In genomic region chr1:126568520-126569197, GRCm38 (mm10) we compare ENCODE assay signal across 10 mouse cellular contexts.
DNase-seq lines count a peak whose midpoint lies in the region; ATAC-seq and TF ChIP-seq lines count a peak whose summit lies in the region.
"Had no signal": no experiment of that assay in that cellular context is flagged by ENCODE, and none has a peak within 500 bp of the region (broad histone marks: within the 10 kb centered on the region; RNA-seq: fewer than 3 reads in every experiment).

No protein-coding gene starts in this region.

- no peaks in the 10 kb centered on the region for H3K9me3 ChIP-seq in midbrain, embryonic 10.5 days (replicated peaks)
- H3K9me3 ChIP-seq in midbrain, embryonic 15.5 days, result no peaks in the 10 kb centered on the region
- H3K9me3 ChIP-seq in midbrain, postnatal 0 days (ENCODE audit: low read length), result no peaks in the 10 kb centered on the region
- H3K9me3 ChIP-seq: heart, embryonic 15.5 days; midbrain, embryonic 12.5 days had no signal

- H3K27ac ChIP-seq in midbrain, embryonic 10.5 days (replicated peaks), result 0 out of 2 replicates have a peak overlapping the region, but pooled peaks have one; percentile 3
- H3K27ac ChIP-seq in midbrain, embryonic 15.5 days, result no peak overlapping the region
- H3K27ac ChIP-seq in bone marrow, adult 2 months (ENCODE audit: control insufficient read depth, insufficient read depth, low read depth, low read length, poor library complexity), result no peak overlapping the region
- no peak overlapping the region for H3K27ac ChIP-seq in midbrain, postnatal 0 days (ENCODE audit: low read depth, low read length)
- H3K27ac ChIP-seq: heart, embryonic 15.5 days; midbrain, embryonic 12.5 days had no signal

- no peak overlapping the region for H3K9ac ChIP-seq in midbrain, embryonic 15.5 days
- H3K9ac ChIP-seq in midbrain, postnatal 0 days (replicated peaks; ENCODE audit: low read length, poor library complexity, severe bottlenecking), result no peak overlapping the region
- H3K9ac ChIP-seq: heart, embryonic 15.5 days; midbrain, embryonic 12.5 days had no signal

- no peak for TF ChIP-seq POLR2A in bone marrow, adult 2 months (IDR thresholded peaks at IDR 0.05; ENCODE audit: borderline replicate concordance, control insufficient read depth, low read depth, low read length)

- no peak for ATAC-seq in midbrain, embryonic 15.5 days (replicated peaks)
- no peak for ATAC-seq in midbrain, postnatal 0 days (ENCODE audit: low FRiP score)
- ATAC-seq in activated CD4-positive, CD25-positive, alpha-beta regulatory T cell, adult 4 months, result no peak

- H3K36me3 ChIP-seq in midbrain, embryonic 10.5 days, result 0 out of 2 replicates have a peak, but pooled peaks cover 3% of the 10 kb centered on the region
- H3K36me3 ChIP-seq in midbrain, embryonic 15.5 days (replicated peaks), result no peaks in the 10 kb centered on the region
- no peaks in the 10 kb centered on the region for H3K36me3 ChIP-seq in midbrain, postnatal 0 days (ENCODE audit: insufficient read depth, low read length)
- H3K36me3 ChIP-seq: heart, embryonic 15.5 days; midbrain, embryonic 12.5 days had no signal

- H3K4me3 ChIP-seq in midbrain, embryonic 10.5 days, result no peak overlapping the region
- no peak overlapping the region for H3K4me3 ChIP-seq in midbrain, embryonic 15.5 days
- H3K4me3 ChIP-seq in bone marrow, adult 2 months (replicated peaks; ENCODE audit: control insufficient read depth, low read depth, low read length), result no peak overlapping the region
- H3K4me3 ChIP-seq in midbrain, postnatal 0 days (ENCODE audit: low read depth, low read length), result no peak overlapping the region
- H3K4me3 ChIP-seq: heart, embryonic 15.5 days; midbrain, embryonic 12.5 days had no signal

- DNase-seq in cerebellum, adult 9-10 months, result peak; percentile 3
- no peak for DNase-seq in cerebellum, adult 8-10 months
- peak; percentile 47 for DNase-seq in midbrain, embryonic 10.5 days (ENCODE audit: low spot score)
- DNase-seq in kidney, postnatal 10 days, result peak; percentile 54
- DNase-seq in midbrain, postnatal 0 days (ENCODE audit: low spot score), result peak; percentile 46

- peaks cover 36% of the 10 kb centered on the region for H3K4me1 ChIP-seq in midbrain, embryonic 10.5 days
- peaks cover 16% of the 10 kb centered on the region for H3K4me1 ChIP-seq in midbrain, embryonic 15.5 days
- H3K4me1 ChIP-seq in bone marrow, adult 2 months (ENCODE audit: control insufficient read depth, insufficient read depth, low read length), result no peaks in the 10 kb centered on the region; the same call in 1 of the 2 replicates
- H3K4me1 ChIP-seq in midbrain, postnatal 0 days (ENCODE audit: insufficient read depth, low read length), result no peaks in the 10 kb centered on the region
- H3K4me1 ChIP-seq: heart, embryonic 15.5 days had no signal

- H3K27me3 ChIP-seq in midbrain, embryonic 10.5 days (ENCODE audit: low read depth, poor library complexity, severe bottlenecking), result no peaks in the 10 kb centered on the region
- no peaks in the 10 kb centered on the region for H3K27me3 ChIP-seq in midbrain, embryonic 15.5 days (replicated peaks)
- H3K27me3 ChIP-seq in midbrain, postnatal 0 days (ENCODE audit: insufficient read depth, low read length), result no peaks in the 10 kb centered on the region
- H3K27me3 ChIP-seq: heart, embryonic 15.5 days; midbrain, embryonic 12.5 days had no signal

- 92% methylated on average over 8 of the region's 8 CpGs for WGBS in midbrain, embryonic 10.5 days
- 87% methylated on average over 8 of the region's 8 CpGs for WGBS in midbrain, embryonic 15.5 days
- 84% methylated on average over 8 of the region's 8 CpGs for WGBS in bone marrow, adult 2 months
- 95% methylated on average over 8 of the region's 8 CpGs for WGBS in midbrain, postnatal 0 days

- TF ChIP-seq CTCF in bone marrow, adult 2 months (IDR thresholded peaks at IDR 0.05; ENCODE audit: control insufficient read depth, insufficient read depth, low read length), result peak; percentile 27; the same call in 1 of the 2 replicates
- peak; percentile 69 for TF ChIP-seq CTCF in midbrain, postnatal 0 days (IDR thresholded peaks at IDR 0.05)

- H3K4me2 ChIP-seq in midbrain, embryonic 15.5 days, result no peak overlapping the region
- H3K4me2 ChIP-seq in midbrain, postnatal 0 days (ENCODE audit: low read depth, low read length, poor library complexity, severe bottlenecking), result no peak overlapping the region
- H3K4me2 ChIP-seq: heart, embryonic 15.5 days; midbrain, embryonic 12.5 days had no signal
